Mouse (Mus musculus): ENCODE measurements around the gene Epb41l3. TPM values are rescaled to one million over a fixed set of nuclear protein-coding genes. Genes with fewer than 3 reads are reported as not detected.

The Epb41l3 gene
- polyA plus RNA-seq, 1 experiment from 2014 or later: 67.3 TPM

- Histone ChIP-seq H3K36me3 (no peaks in the 10 kb centered on the region), H3K9me3 (no peaks in the 10 kb centered on the region), H3K4me3 (peak overlapping the region; percentile 71), H3K4me1 (peaks cover 24% of the 10 kb centered on the region), H3K4me2 (replicated peaks) (peak overlapping the region; percentile 100), H3K9ac (replicated peaks) (peak overlapping the region; percentile 54), H3K27me3 (peaks cover 20% of the 10 kb centered on the region), H3K27ac (replicated peaks) (no peak overlapping the region)
- ATAC-seq (replicated peaks): no peak
- 2% methylated on average over 25 of the region's 25 CpGs for WGBS
These were observed 1.5 kb downstream of the Epb41l3 start for GRCm38 (mm10) chr17:69076747-69077543.

- Histone ChIP-seq H3K4me3 (peak overlapping the region; percentile 71; the same call in 1 of the 2 replicates), H3K27me3 (peaks cover 20% of the 10 kb centered on the region), H3K9ac (replicated peaks) (no peak overlapping the region), H3K36me3 (no peaks in the 10 kb centered on the region), H3K9me3 (no peaks in the 10 kb centered on the region), H3K27ac (replicated peaks) (no peak overlapping the region), H3K4me2 (replicated peaks) (peak overlapping the region; percentile 100), H3K4me1 (peaks cover 24% of the 10 kb centered on the region)
- 14% methylated on average over 11 of the region's 11 CpGs for whole genome bisulfite sequencing
- no peak for ATAC-seq (replicated peaks)
These were observed 2.0 kb downstream of the Epb41l3 start for GRCm38 (mm10) chr17:69077544-69077920.

- peaks cover 9% of the 10 kb centered on the region; the same call in 1 of the 2 replicates for H3K27me3 ChIP-seq
- H3K9ac ChIP-seq (replicated peaks): no peak overlapping the region
- H3K9me3 ChIP-seq: no peaks in the 10 kb centered on the region
- no peak overlapping the region for H3K4me2 ChIP-seq (replicated peaks)
- no peak overlapping the region for H3K4me3 ChIP-seq
- no peak for ATAC-seq (replicated peaks)
- H3K4me1 ChIP-seq: peaks cover 4% of the 10 kb centered on the region
- WGBS: 90% methylated on average over 7 of the region's 7 CpGs
- no peaks in the 10 kb centered on the region for H3K36me3 ChIP-seq
- H3K27ac ChIP-seq (replicated peaks): no peak overlapping the region
These were observed 6.8 kb downstream of the Epb41l3 start for GRCm38 (mm10) chr17:69082316-69082715.

DNA sequence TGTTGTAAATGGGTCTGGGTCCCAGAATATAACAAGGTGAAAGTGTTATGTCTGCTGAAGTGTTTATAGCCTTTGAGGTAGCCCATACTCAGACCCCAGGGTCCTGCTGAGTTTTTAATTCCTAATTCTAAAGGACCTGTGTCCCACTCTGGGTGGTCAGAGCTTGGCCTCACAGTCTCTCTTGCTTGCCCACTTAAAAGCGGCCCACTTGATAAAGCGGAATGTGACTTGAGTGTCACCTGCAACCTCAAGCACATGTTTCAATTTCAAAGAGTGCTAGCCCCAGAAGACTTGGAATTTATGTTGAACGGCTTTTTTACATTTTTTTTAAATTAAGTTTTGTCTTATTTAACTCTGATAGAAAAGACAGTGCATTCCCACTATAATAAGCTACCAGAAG lies 16.1 kb downstream of the Epb41l3 start:
- 90% methylated on average over 3 of the region's 3 CpGs for WGBS
- Histone ChIP-seq H3K36me3 (no peaks in the 10 kb centered on the region), H3K27ac (replicated peaks) (no peak overlapping the region), H3K27me3 (no peaks in the 10 kb centered on the region), H3K9me3 (no peaks in the 10 kb centered on the region), H3K4me3 (no peak overlapping the region), H3K9ac (replicated peaks) (no peak overlapping the region), H3K4me1 (no peaks in the 10 kb centered on the region), H3K4me2 (replicated peaks) (no peak overlapping the region)
- ATAC-seq (replicated peaks): no peak

- H3K4me2 ChIP-seq (replicated peaks): no peak overlapping the region
- H3K4me3 ChIP-seq: no peak overlapping the region
- no peaks in the 10 kb centered on the region for H3K36me3 ChIP-seq
- H3K4me1 ChIP-seq: no peaks in the 10 kb centered on the region
- H3K27me3 ChIP-seq: no peaks in the 10 kb centered on the region
- H3K27ac ChIP-seq (replicated peaks): no peak overlapping the region
- no peak for ATAC-seq (replicated peaks)
- H3K9ac ChIP-seq (replicated peaks): no peak overlapping the region
- WGBS: 90% methylated on average over 4 of the region's 4 CpGs
- no peaks in the 10 kb centered on the region for H3K9me3 ChIP-seq
These were observed 21.6 kb downstream of the Epb41l3 start for GRCm38 (mm10) chr17:69097068-69097467.

DNA sequence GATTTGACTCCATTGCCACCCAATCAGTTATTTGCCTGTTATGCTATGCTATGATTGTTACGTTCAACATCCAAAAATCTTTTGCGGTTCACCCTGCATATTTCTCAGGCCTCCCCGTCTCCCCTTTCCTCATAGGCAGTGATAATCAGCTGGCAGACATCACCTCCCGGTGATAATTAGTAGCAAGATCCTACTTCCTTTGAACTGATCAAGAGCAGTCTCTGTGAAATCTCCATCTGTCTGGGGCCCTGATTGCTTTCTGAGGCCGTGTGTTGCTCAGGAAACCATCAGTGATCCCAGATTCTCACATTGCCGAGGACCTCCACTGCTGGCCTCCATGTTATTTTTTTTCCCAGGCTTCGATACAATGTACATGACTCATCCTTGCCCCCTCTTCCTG lies 22.5 kb downstream of the Epb41l3 start:
- no peak overlapping the region for H3K4me3 ChIP-seq
- no peak overlapping the region for H3K9ac ChIP-seq (replicated peaks)
- no peaks in the 10 kb centered on the region for H3K9me3 ChIP-seq
- no peak for ATAC-seq (replicated peaks)
- H3K27me3 ChIP-seq: no peaks in the 10 kb centered on the region
- WGBS: 66% methylated on average over 7 of the region's 7 CpGs
- no peaks in the 10 kb centered on the region for H3K36me3 ChIP-seq
- H3K4me1 ChIP-seq: no peaks in the 10 kb centered on the region
- no peak overlapping the region for H3K27ac ChIP-seq (replicated peaks)
- H3K4me2 ChIP-seq (replicated peaks): no peak overlapping the region

GRCm38 (mm10) chr17:69103326-69103725 lies 27.8 kb downstream of the Epb41l3 start:
- WGBS: 63% methylated on average over 8 of the region's 8 CpGs
- H3K9me3 ChIP-seq: no peaks in the 10 kb centered on the region
- H3K36me3 ChIP-seq: no peaks in the 10 kb centered on the region
- no peak overlapping the region for H3K27ac ChIP-seq (replicated peaks)
- no peaks in the 10 kb centered on the region for H3K4me1 ChIP-seq
- H3K27me3 ChIP-seq: no peaks in the 10 kb centered on the region
- H3K9ac ChIP-seq (replicated peaks): no peak overlapping the region
- ATAC-seq (replicated peaks): no peak
- H3K4me2 ChIP-seq (replicated peaks): no peak overlapping the region
- H3K4me3 ChIP-seq: no peak overlapping the region

- H3K9me3 ChIP-seq: no peaks in the 10 kb centered on the region
- no peak overlapping the region for H3K4me2 ChIP-seq (replicated peaks)
- 75% methylated on average over 14 of the region's 14 CpGs for WGBS
- no peaks in the 10 kb centered on the region for H3K4me1 ChIP-seq
- H3K4me3 ChIP-seq: no peak overlapping the region
- H3K36me3 ChIP-seq: no peaks in the 10 kb centered on the region
- no peak overlapping the region for H3K27ac ChIP-seq (replicated peaks)
- no peak overlapping the region for H3K9ac ChIP-seq (replicated peaks)
- H3K27me3 ChIP-seq: no peaks in the 10 kb centered on the region
- ATAC-seq (replicated peaks): no peak
These were observed 29.7 kb downstream of the Epb41l3 start for GRCm38 (mm10) chr17:69105035-69105798.

- no peaks in the 10 kb centered on the region for H3K9me3 ChIP-seq
- ATAC-seq (replicated peaks): no peak
- no peak overlapping the region for H3K4me3 ChIP-seq
- H3K9ac ChIP-seq (replicated peaks): no peak overlapping the region
- no peaks in the 10 kb centered on the region for H3K27me3 ChIP-seq
- 30% methylated on average over 5 of the region's 5 CpGs for WGBS
- H3K27ac ChIP-seq (replicated peaks): no peak overlapping the region
- H3K4me2 ChIP-seq (replicated peaks): no peak overlapping the region
- no peaks in the 10 kb centered on the region for H3K36me3 ChIP-seq
- no peaks in the 10 kb centered on the region for H3K4me1 ChIP-seq
These were observed 30.4 kb downstream of the Epb41l3 start for GRCm38 (mm10) chr17:69105799-69106401.

- no peak for ATAC-seq (replicated peaks)
- WGBS: 60% methylated on average over 6 of the region's 6 CpGs
These were observed 33.7 kb downstream of the Epb41l3 start for GRCm38 (mm10) chr17:69109216-69109615.

DNA sequence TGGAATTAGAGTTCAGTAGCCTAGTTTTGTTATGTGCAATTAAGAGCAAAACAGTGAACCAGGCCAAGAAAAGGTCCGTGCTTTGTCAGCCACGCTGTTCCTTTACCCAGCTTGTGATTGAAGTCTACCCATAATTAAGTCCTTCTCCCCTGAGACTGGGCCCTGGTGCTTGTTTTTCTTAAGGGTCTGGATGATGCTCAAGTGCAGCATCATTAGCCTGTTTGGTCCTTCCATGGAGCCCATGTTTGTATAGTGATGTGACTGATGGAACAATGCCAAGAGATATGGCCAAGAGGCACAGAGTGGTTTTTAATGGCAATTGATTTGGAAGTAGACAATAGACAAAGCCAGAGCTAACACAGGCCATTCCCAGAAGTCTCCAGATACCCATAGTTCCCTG lies 36.7 kb downstream of the Epb41l3 start:
- H3K27ac ChIP-seq (replicated peaks): no peak overlapping the region
- H3K9ac ChIP-seq (replicated peaks): no peak overlapping the region
- H3K27me3 ChIP-seq: no peaks in the 10 kb centered on the region
- H3K9me3 ChIP-seq: no peaks in the 10 kb centered on the region
- peak; percentile 63; the same call in 1 of the 2 replicates for ATAC-seq (replicated peaks)
- 17% methylated on average over 2 of the region's 2 CpGs for WGBS
- H3K36me3 ChIP-seq: no peaks in the 10 kb centered on the region
- no peak overlapping the region for H3K4me3 ChIP-seq
- H3K4me1 ChIP-seq: no peaks in the 10 kb centered on the region
- H3K4me2 ChIP-seq (replicated peaks): no peak overlapping the region

More at GRCm38 (mm10) chr17:69109216-69109615, 33.7 kb downstream of the Epb41l3 start:
- Histone ChIP-seq H3K4me2 (replicated peaks) (no peak overlapping the region), H3K9me3 (no peaks in the 10 kb centered on the region), H3K27ac (replicated peaks) (no peak overlapping the region), H3K4me1 (no peaks in the 10 kb centered on the region), H3K36me3 (no peaks in the 10 kb centered on the region), H3K9ac (replicated peaks) (no peak overlapping the region), H3K4me3 (no peak overlapping the region), H3K27me3 (no peaks in the 10 kb centered on the region)

DNA sequence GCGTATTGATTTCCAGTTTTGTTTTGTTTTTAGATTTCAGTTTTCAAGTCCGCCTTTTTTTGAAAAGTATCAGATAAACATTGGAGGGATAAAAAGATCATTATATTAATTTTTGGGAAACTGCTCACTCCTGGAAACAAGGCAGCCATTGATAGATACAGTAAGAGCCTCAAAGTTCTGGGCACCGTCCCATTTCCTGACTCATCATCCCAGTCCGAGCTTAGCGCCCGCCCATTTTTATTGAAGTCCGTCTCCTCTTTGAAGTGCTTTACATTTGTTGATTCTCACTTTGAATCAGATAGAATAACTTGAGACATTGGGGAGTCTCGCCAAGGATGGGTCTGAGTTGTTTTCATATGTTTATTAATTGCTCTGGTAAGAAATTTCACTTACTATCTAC lies 43.7 kb downstream of the Epb41l3 start:
- Histone ChIP-seq H3K9ac (replicated peaks) (no peak overlapping the region), H3K4me1 (peaks cover 25% of the 10 kb centered on the region), H3K27ac (replicated peaks) (no peak overlapping the region), H3K27me3 (no peaks in the 10 kb centered on the region), H3K9me3 (no peaks in the 10 kb centered on the region), H3K4me3 (no peak overlapping the region), H3K36me3 (no peaks in the 10 kb centered on the region), H3K4me2 (replicated peaks) (no peak overlapping the region)
- ATAC-seq (replicated peaks): no peak
- WGBS: 68% methylated on average over 8 of the region's 8 CpGs

All from forebrain, embryonic 15.5 days (tissue).